Mouse (Mus musculus): Measurements from ENCODE around the gene Cpne9.

DNA sequence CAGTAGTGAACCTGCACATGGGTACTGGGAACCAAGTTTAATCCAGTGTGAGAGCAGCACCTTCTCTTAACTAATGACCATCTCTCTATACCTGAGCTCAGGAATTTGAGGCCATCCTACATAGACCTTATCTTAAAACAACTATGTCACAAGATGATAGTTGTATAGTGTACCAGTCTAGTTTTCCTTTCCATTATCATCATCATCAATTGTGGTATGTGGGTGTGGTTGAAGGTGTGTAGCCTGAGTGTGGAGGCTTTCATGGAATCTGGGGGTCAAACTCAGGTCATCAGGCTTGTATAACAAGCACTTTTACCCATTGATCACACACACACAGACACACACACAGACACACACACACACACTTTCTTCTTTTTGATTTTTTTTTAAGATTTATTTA is 68.4 kb downstream of the Cpne9 start:
- no peak for TF ChIP-seq CTCF (IDR thresholded peaks at IDR 0.05; ENCODE audit: low read depth)
- no peak for TF ChIP-seq EP300 (IDR thresholded peaks at IDR 0.05; ENCODE audit: low read depth)

Data from liver, embryonic 14.5 days (tissue).